Mouse (Mus musculus): ENCODE results near the gene C1qa. TPM values are rescaled to one million over a fixed set of nuclear protein-coding genes. Genes with fewer than 3 reads are reported as not detected.

Gene C1qa
- polyA plus RNA-seq, 1 experiment = 258 TPM

DNA sequence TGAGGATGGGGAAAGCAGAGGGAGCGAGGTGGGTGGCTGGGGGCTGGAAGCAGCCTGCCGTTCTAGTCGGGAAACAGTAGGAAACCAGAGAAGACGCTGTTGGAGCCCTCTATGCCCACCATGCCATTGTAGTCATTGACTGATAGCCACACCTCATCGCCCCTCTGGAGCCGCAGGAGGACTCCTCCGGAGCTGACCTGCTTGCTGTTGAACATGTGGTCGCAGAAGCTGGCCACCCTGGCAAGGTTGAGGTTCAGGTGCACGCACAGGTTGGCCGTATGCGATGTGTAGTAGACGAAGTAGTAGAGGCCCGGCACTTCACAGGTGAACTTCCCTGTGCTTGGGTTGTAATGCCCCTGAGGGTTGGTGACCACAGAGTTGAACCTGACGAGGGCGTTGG lies 8.6 kb downstream of the C1qa start:
- Histone ChIP-seq H3K27me3 (ENCODE audit: control insufficient read depth, insufficient read depth, low read length) (no peaks in the 10 kb centered on the region), H3K36me3 (ENCODE audit: control insufficient read depth, insufficient read depth, low read length) (no peaks in the 10 kb centered on the region), H3K27ac (ENCODE audit: control insufficient read depth, insufficient read depth, low read length) (no peak overlapping the region), H3K4me1 (replicated peaks; ENCODE audit: control insufficient read depth, insufficient read depth, low read length) (no peaks in the 10 kb centered on the region), H3K4me3 (ENCODE audit: control insufficient read depth, insufficient read depth, low read length) (no peak overlapping the region)
- TF ChIP-seq POLR2A (IDR thresholded peaks at IDR 0.05; ENCODE audit: control insufficient read depth, extremely low read depth, insufficient read depth, low read length, poor library complexity) = no peak
- no peak for TF ChIP-seq CTCF (IDR thresholded peaks at IDR 0.05; ENCODE audit: borderline replicate concordance, control insufficient read depth, extremely low read depth, insufficient read depth, low read length, poor library complexity)
- no peak for DNase-seq
- WGBS = 90% methylated on average over 15 of the region's 15 CpGs

DNA sequence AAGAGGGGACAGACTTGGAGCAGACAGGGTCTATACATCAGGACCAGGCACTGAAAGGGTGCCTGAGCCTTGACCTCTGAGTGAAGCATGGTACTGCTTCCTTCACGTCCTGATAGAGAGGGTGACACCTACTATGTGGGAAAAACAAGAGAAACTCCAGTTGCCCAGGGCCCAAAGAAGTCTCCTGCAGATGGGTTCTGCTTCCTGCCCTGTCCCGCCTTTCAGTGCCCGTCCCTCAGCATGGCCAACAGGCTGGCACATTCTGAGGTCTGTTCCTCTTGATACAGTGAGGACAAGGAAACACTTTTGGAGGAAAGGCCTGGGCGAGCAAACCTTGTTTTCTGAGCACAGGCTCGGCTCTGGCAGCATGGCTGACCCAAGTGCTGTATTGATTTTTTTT lies 10.9 kb downstream of the C1qa start:
- WGBS = 79% methylated on average over 5 of the region's 5 CpGs
- no peak for DNase-seq
- Histone ChIP-seq H3K36me3 (ENCODE audit: control insufficient read depth, insufficient read depth, low read length) (no peaks in the 10 kb centered on the region), H3K27me3 (ENCODE audit: control insufficient read depth, insufficient read depth, low read length) (no peaks in the 10 kb centered on the region), H3K4me1 (replicated peaks; ENCODE audit: control insufficient read depth, insufficient read depth, low read length) (no peaks in the 10 kb centered on the region), H3K4me3 (ENCODE audit: control insufficient read depth, insufficient read depth, low read length) (no peak overlapping the region), H3K27ac (ENCODE audit: control insufficient read depth, insufficient read depth, low read length) (no peak overlapping the region)
- TF ChIP-seq POLR2A (IDR thresholded peaks at IDR 0.05; ENCODE audit: control insufficient read depth, extremely low read depth, insufficient read depth, low read length, poor library complexity) (no peak), CTCF (IDR thresholded peaks at IDR 0.05; ENCODE audit: borderline replicate concordance, control insufficient read depth, extremely low read depth, insufficient read depth, low read length, poor library complexity) (no peak)

DNA sequence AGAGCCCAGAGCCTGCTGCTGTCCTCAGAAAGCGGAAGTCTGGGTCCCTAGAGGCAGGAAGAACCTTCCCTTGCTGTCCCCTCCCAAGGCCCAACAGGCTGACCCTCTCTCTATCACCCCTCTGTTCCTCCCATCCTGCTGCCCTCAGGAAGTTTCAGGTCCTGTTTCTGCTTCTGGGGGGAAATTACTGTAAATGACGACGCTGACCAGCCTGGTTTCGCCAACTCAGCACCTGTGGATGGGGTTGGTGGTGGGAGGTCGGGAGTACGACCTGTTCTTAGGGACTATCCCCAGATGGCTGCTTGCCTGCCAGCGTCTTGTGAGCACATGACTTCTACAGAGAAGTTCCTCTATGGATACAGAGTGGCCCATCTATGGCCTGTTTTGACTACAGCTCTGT lies 12.5 kb downstream of the C1qa start, which contains the start of gene C1qb:
C1qb (minus strand) TSS at position 87 of the 400 bp plus-strand sequence.
- 52% methylated on average over 7 of the region's 7 CpGs for WGBS
- Histone ChIP-seq H3K4me1 (replicated peaks; ENCODE audit: control insufficient read depth, insufficient read depth, low read length) (no peaks in the 10 kb centered on the region), H3K27ac (ENCODE audit: control insufficient read depth, insufficient read depth, low read length) (no peak within 1 kb of the TSS), H3K27me3 (ENCODE audit: control insufficient read depth, insufficient read depth, low read length) (no peaks in the 10 kb centered on the region), H3K4me3 (ENCODE audit: control insufficient read depth, insufficient read depth, low read length) (no peak within 1 kb of the TSS), H3K36me3 (ENCODE audit: control insufficient read depth, insufficient read depth, low read length) (no peaks in the 10 kb centered on the region)
- no peak for DNase-seq
- TF ChIP-seq CTCF (IDR thresholded peaks at IDR 0.05; ENCODE audit: borderline replicate concordance, control insufficient read depth, extremely low read depth, insufficient read depth, low read length, poor library complexity) = no peak
- no peak for TF ChIP-seq POLR2A (IDR thresholded peaks at IDR 0.05; ENCODE audit: control insufficient read depth, extremely low read depth, insufficient read depth, low read length, poor library complexity)

DNA sequence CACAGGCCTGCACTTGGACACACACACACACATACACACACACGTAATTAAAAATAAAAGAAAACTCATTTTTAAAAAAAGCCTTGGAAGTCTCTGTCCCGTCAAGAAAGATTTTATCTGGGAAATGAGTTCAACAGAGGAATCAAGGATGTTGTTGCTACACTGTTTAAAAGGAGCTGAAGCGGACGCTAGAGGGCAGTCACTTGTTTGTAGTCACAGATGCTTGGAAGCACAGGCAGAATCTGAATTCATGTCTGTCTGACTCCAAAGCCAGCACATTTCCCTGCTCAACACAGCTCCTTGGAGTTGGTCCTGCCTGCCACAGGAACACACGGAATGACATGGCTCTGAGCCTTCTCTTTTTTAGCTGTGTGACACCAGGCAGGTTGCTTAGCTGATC lies 20.0 kb downstream of the C1qa start:
- no peaks in the 10 kb centered on the region for H3K27me3 ChIP-seq (ENCODE audit: control insufficient read depth, insufficient read depth, low read length)
- H3K4me3 ChIP-seq (ENCODE audit: control insufficient read depth, insufficient read depth, low read length) = no peak overlapping the region
- WGBS = 51% methylated on average over 5 of the region's 5 CpGs
- H3K4me1 ChIP-seq (replicated peaks; ENCODE audit: control insufficient read depth, insufficient read depth, low read length) = no peaks in the 10 kb centered on the region
- no peak overlapping the region for H3K27ac ChIP-seq (ENCODE audit: control insufficient read depth, insufficient read depth, low read length)
- peak; percentile 9 for DNase-seq
- TF ChIP-seq POLR2A (IDR thresholded peaks at IDR 0.05; ENCODE audit: control insufficient read depth, extremely low read depth, insufficient read depth, low read length, poor library complexity) (no peak), CTCF (IDR thresholded peaks at IDR 0.05; ENCODE audit: borderline replicate concordance, control insufficient read depth, extremely low read depth, insufficient read depth, low read length, poor library complexity) (no peak)
- H3K36me3 ChIP-seq (ENCODE audit: control insufficient read depth, insufficient read depth, low read length) = no peaks in the 10 kb centered on the region

DNA sequence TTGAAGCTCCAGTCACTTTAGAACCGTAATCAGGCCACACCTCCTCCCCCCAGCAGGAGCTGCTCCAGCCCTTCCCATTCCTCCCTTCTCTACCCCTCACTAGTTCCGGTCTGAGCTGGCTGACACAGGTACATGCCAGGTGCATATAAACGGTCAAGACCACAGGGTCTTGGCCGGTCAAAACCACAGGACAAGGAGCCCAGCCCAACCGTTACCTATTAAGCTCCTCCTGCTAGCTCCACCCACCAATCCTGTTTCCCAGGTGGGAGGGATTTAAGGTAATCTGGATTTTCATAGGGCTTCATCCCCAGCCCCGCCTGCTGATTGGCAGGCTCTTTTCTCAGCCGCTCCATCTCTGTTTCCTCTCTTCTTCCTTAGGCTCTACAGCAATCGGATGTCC lies 20.4 kb downstream of the C1qa start:
- H3K4me1 ChIP-seq (replicated peaks; ENCODE audit: control insufficient read depth, insufficient read depth, low read length) = no peaks in the 10 kb centered on the region

DNA sequence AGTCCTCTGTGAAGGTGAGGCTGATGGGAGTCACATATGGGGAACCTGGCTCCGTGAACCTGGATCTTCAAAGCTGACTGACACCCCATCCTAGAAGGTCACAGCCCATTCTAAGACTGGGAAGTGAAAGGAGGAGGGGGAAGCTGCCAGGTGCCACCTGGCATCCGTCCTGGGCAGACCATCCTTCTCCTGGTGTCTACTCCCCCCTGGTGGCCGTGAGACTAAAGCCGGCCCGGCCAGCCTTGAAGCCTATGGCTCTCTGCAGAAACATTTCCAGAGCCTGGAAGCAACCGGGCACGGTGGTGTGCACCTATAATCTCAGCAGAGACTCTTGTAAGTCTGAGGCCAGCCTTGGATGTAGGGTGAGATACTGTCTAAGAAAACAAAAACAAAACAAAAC lies 21.6 kb downstream of the C1qa start:
- H3K4me3 ChIP-seq (ENCODE audit: control insufficient read depth, insufficient read depth, low read length) = no peak overlapping the region
- 14% methylated on average over 7 of the region's 7 CpGs for WGBS
- no peaks in the 10 kb centered on the region for H3K4me1 ChIP-seq (replicated peaks; ENCODE audit: control insufficient read depth, insufficient read depth, low read length)
- H3K27me3 ChIP-seq (ENCODE audit: control insufficient read depth, insufficient read depth, low read length) = no peaks in the 10 kb centered on the region
- no peak overlapping the region for H3K27ac ChIP-seq (ENCODE audit: control insufficient read depth, insufficient read depth, low read length)
- TF ChIP-seq CTCF (IDR thresholded peaks at IDR 0.05; ENCODE audit: borderline replicate concordance, control insufficient read depth, extremely low read depth, insufficient read depth, low read length, poor library complexity) (peak; percentile 82; the same call in 1 of the 2 replicates), POLR2A (IDR thresholded peaks at IDR 0.05; ENCODE audit: control insufficient read depth, extremely low read depth, insufficient read depth, low read length, poor library complexity) (no peak)
- no peaks in the 10 kb centered on the region for H3K36me3 ChIP-seq (ENCODE audit: control insufficient read depth, insufficient read depth, low read length)
- DNase-seq = peak; percentile 63

More for the DNA sequence above, 20.4 kb downstream of the C1qa start:
- TF ChIP-seq CTCF (IDR thresholded peaks at IDR 0.05; ENCODE audit: borderline replicate concordance, control insufficient read depth, extremely low read depth, insufficient read depth, low read length, poor library complexity) (no peak), POLR2A (IDR thresholded peaks at IDR 0.05; ENCODE audit: control insufficient read depth, extremely low read depth, insufficient read depth, low read length, poor library complexity) (no peak)
- DNase-seq = no peak
- no peaks in the 10 kb centered on the region for H3K36me3 ChIP-seq (ENCODE audit: control insufficient read depth, insufficient read depth, low read length)
- no peak overlapping the region for H3K27ac ChIP-seq (ENCODE audit: control insufficient read depth, insufficient read depth, low read length)
- 79% methylated on average over 8 of the region's 8 CpGs for WGBS
- no peaks in the 10 kb centered on the region for H3K27me3 ChIP-seq (ENCODE audit: control insufficient read depth, insufficient read depth, low read length)
- H3K4me3 ChIP-seq (ENCODE audit: control insufficient read depth, insufficient read depth, low read length) = no peak overlapping the region

DNA sequence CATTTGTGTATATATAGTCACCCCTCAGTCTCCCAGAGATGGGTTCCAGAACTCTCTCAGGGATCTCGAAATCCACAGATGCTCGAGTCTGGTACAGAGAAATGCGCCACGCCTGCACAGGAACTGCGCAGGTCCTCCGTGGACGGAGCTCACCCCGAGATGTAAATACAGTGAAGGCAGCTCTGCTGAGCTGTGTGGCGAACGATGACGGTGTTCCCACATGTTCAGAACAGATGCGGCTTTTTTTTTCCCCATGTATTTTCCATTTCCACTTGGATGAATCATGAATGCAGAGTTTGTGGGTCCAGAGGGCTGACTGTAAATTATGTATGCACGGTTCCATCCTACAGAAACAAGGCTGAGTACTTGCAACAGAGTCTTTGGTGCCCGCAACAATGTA lies 23.6 kb downstream of the C1qa start:
- no peak for TF ChIP-seq CTCF (IDR thresholded peaks at IDR 0.05; ENCODE audit: borderline replicate concordance, control insufficient read depth, extremely low read depth, insufficient read depth, low read length, poor library complexity)
- no peak for TF ChIP-seq POLR2A (IDR thresholded peaks at IDR 0.05; ENCODE audit: control insufficient read depth, extremely low read depth, insufficient read depth, low read length, poor library complexity)
- 94% methylated on average over 14 of the region's 14 CpGs for WGBS
- H3K27ac ChIP-seq (ENCODE audit: control insufficient read depth, insufficient read depth, low read length) = no peak overlapping the region
- H3K4me1 ChIP-seq (replicated peaks; ENCODE audit: control insufficient read depth, insufficient read depth, low read length) = no peaks in the 10 kb centered on the region
- H3K27me3 ChIP-seq (ENCODE audit: control insufficient read depth, insufficient read depth, low read length) = no peaks in the 10 kb centered on the region
- no peak for DNase-seq
- H3K36me3 ChIP-seq (ENCODE audit: control insufficient read depth, insufficient read depth, low read length) = no peaks in the 10 kb centered on the region
- H3K4me3 ChIP-seq (ENCODE audit: control insufficient read depth, insufficient read depth, low read length) = no peak overlapping the region
